Mouse (Mus musculus): ENCODE data around the gene Ap1g1.

Gene Ap1g1

GRCm38 (mm10) chr8:109778993-109779421, 653 bp downstream of the Ap1g1 start:
- in situ Hi-C loops (cut with MboI; ENCODE audit: low pct_unique_long_range_greater_than_20kb in 1 of 2, low sequenced_read_pairs in 2 of 2, unreplicated experiment in 1 of 2), result no loop called here

- in situ Hi-C loops (cut with MboI; ENCODE audit: low pct_unique_long_range_greater_than_20kb in 1 of 2, low sequenced_read_pairs in 2 of 2, unreplicated experiment in 1 of 2), result no loop called here
These were observed 1.3 kb downstream of the Ap1g1 start for GRCm38 (mm10) chr8:109779431-109780228.

GRCm38 (mm10) chr8:109780548-109780947, 2.2 kb downstream of the Ap1g1 start:
- in situ Hi-C loops (cut with MboI; ENCODE audit: low pct_unique_long_range_greater_than_20kb in 1 of 2, low sequenced_read_pairs in 2 of 2, unreplicated experiment in 1 of 2), result no loop called here

- in situ Hi-C loops (cut with MboI; ENCODE audit: low pct_unique_long_range_greater_than_20kb in 1 of 2, low sequenced_read_pairs in 2 of 2, unreplicated experiment in 1 of 2), result no loop called here
These were observed 12.6 kb downstream of the Ap1g1 start for GRCm38 (mm10) chr8:109790938-109791337.

GRCm38 (mm10) chr8:109795166-109795565, 16.8 kb downstream of the Ap1g1 start:
- in situ Hi-C loops (cut with MboI; ENCODE audit: low pct_unique_long_range_greater_than_20kb in 1 of 2, low sequenced_read_pairs in 2 of 2, unreplicated experiment in 1 of 2), result no loop called here

GRCm38 (mm10) chr8:109798721-109799120, 20.4 kb downstream of the Ap1g1 start:
- in situ Hi-C loops (cut with MboI; ENCODE audit: low pct_unique_long_range_greater_than_20kb in 1 of 2, low sequenced_read_pairs in 2 of 2, unreplicated experiment in 1 of 2), result no loop called here

GRCm38 (mm10) chr8:109799245-109799644, 20.9 kb downstream of the Ap1g1 start:
- in situ Hi-C loops (cut with MboI; ENCODE audit: low pct_unique_long_range_greater_than_20kb in 1 of 2, low sequenced_read_pairs in 2 of 2, unreplicated experiment in 1 of 2), result no loop called here

- in situ Hi-C loops (cut with MboI; ENCODE audit: low pct_unique_long_range_greater_than_20kb in 1 of 2, low sequenced_read_pairs in 2 of 2, unreplicated experiment in 1 of 2), result no loop called here
These were observed 22.0 kb downstream of the Ap1g1 start for GRCm38 (mm10) chr8:109800325-109800724.

GRCm38 (mm10) chr8:109803211-109803610, 24.9 kb downstream of the Ap1g1 start:
- in situ Hi-C loops (cut with MboI; ENCODE audit: low pct_unique_long_range_greater_than_20kb in 1 of 2, low sequenced_read_pairs in 2 of 2, unreplicated experiment in 1 of 2), result no loop called here

- in situ Hi-C loops (cut with MboI; ENCODE audit: low pct_unique_long_range_greater_than_20kb in 1 of 2, low sequenced_read_pairs in 2 of 2, unreplicated experiment in 1 of 2), result no loop called here
These were observed 25.4 kb downstream of the Ap1g1 start for GRCm38 (mm10) chr8:109803801-109804200.

GRCm38 (mm10) chr8:109806522-109806921, 28.2 kb downstream of the Ap1g1 start:
- in situ Hi-C loops (cut with MboI; ENCODE audit: low pct_unique_long_range_greater_than_20kb in 1 of 2, low sequenced_read_pairs in 2 of 2, unreplicated experiment in 1 of 2), result no loop called here

- in situ Hi-C loops (cut with MboI; ENCODE audit: low pct_unique_long_range_greater_than_20kb in 1 of 2, low sequenced_read_pairs in 2 of 2, unreplicated experiment in 1 of 2), result no loop called here
These were observed 29.2 kb downstream of the Ap1g1 start for GRCm38 (mm10) chr8:109807401-109808119.

- in situ Hi-C loops (cut with MboI; ENCODE audit: low pct_unique_long_range_greater_than_20kb in 1 of 2, low sequenced_read_pairs in 2 of 2, unreplicated experiment in 1 of 2), result no loop called here
These were observed 29.7 kb downstream of the Ap1g1 start for GRCm38 (mm10) chr8:109808120-109808447.

- in situ Hi-C loops (cut with MboI; ENCODE audit: low pct_unique_long_range_greater_than_20kb in 1 of 2, low sequenced_read_pairs in 2 of 2, unreplicated experiment in 1 of 2), result no loop called here
These were observed 32.1 kb downstream of the Ap1g1 start for GRCm38 (mm10) chr8:109810434-109810833.

- in situ Hi-C loops (cut with MboI; ENCODE audit: low pct_unique_long_range_greater_than_20kb in 1 of 2, low sequenced_read_pairs in 2 of 2, unreplicated experiment in 1 of 2), result no loop called here
These were observed 36.9 kb downstream of the Ap1g1 start for GRCm38 (mm10) chr8:109815268-109815667.

GRCm38 (mm10) chr8:109817933-109818332, 39.6 kb downstream of the Ap1g1 start:
- in situ Hi-C loops (cut with MboI; ENCODE audit: low pct_unique_long_range_greater_than_20kb in 1 of 2, low sequenced_read_pairs in 2 of 2, unreplicated experiment in 1 of 2), result no loop called here

- in situ Hi-C loops (cut with MboI; ENCODE audit: low pct_unique_long_range_greater_than_20kb in 1 of 2, low sequenced_read_pairs in 2 of 2, unreplicated experiment in 1 of 2), result no loop called here
These were observed 45.2 kb downstream of the Ap1g1 start for GRCm38 (mm10) chr8:109823561-109823960.

GRCm38 (mm10) chr8:109839822-109840221, 61.5 kb downstream of the Ap1g1 start:
- in situ Hi-C loops (cut with MboI; ENCODE audit: low pct_unique_long_range_greater_than_20kb in 1 of 2, low sequenced_read_pairs in 2 of 2, unreplicated experiment in 1 of 2), result no loop called here

- in situ Hi-C loops (cut with MboI; ENCODE audit: low pct_unique_long_range_greater_than_20kb in 1 of 2, low sequenced_read_pairs in 2 of 2, unreplicated experiment in 1 of 2), result no loop called here
These were observed 64.1 kb downstream of the Ap1g1 start for GRCm38 (mm10) chr8:109842468-109842867.

GRCm38 (mm10) chr8:109847866-109848265, 69.5 kb downstream of the Ap1g1 start:
- in situ Hi-C loops (cut with MboI; ENCODE audit: low pct_unique_long_range_greater_than_20kb in 1 of 2, low sequenced_read_pairs in 2 of 2, unreplicated experiment in 1 of 2), result no loop called here
